Mouse (Mus musculus) spleen, adult 2 months (tissue): Measurements from ENCODE around the gene Nrip1. TPM values are rescaled to one million over a fixed set of nuclear protein-coding genes. Genes with fewer than 3 reads are reported as not detected.

Experiments
- DNase-seq, 2 experiments: peaks; one replicate each; pipeline versions ENCODE4 v3.0.0 to v3.0.0-alpha.2; 2012 to 2021; ENCODE audit warnings: low spot score in 2 of 2, low read depth in 1 of 2
- H3K27ac ChIP-seq: fragments of 200-500 bp; 2 replicates; pipeline ENCODE4 v1.5.1; 2012; ENCODE audit warnings: low read length, inconsistent platforms; ENCODE audit not compliant: insufficient read depth
- H3K27me3 ChIP-seq: fragments of 200-500 bp; 2 replicates; pipeline ENCODE4 v1.6.1; 2012; ENCODE audit warnings: mild to moderate bottlenecking, moderate library complexity, low read length, inconsistent platforms; ENCODE audit not compliant: control insufficient read depth, insufficient read depth
- H3K36me3 ChIP-seq: fragments of 200-500 bp; 2 replicates; pipeline ENCODE4 v1.6.1; 2012; ENCODE audit warnings: mild to moderate bottlenecking, low read length, inconsistent platforms; ENCODE audit not compliant: control insufficient read depth, insufficient read depth
- H3K4me1 ChIP-seq: fragments of 200-500 bp; 2 replicates; pipeline ENCODE4 v1.6.1; 2011; ENCODE audit warnings: inconsistent platforms; ENCODE audit not compliant: control insufficient read depth, insufficient read depth, insufficient read length
- H3K4me3 ChIP-seq: fragments of 200-500 bp; 2 replicates; pipeline ENCODE4 v1.5.1; 2011; ENCODE audit warnings: mild to moderate bottlenecking, inconsistent platforms; ENCODE audit not compliant: insufficient read depth, insufficient read length; ENCODE audit errors: extremely low read depth
- CTCF ChIP-seq: fragments of 200-500 bp; IDR thresholded peaks from 2 replicates; pipeline ENCODE4 v1.5.1; 2011; ENCODE audit warnings: mild to moderate bottlenecking, inconsistent platforms; ENCODE audit not compliant: insufficient read depth, insufficient read length, insufficient replicate concordance; ENCODE audit errors: extremely low read depth
- POLR2A ChIP-seq: fragments of 200-500 bp; IDR thresholded peaks from 2 replicates; pipeline ENCODE4 v1.6.1; 2011; ENCODE audit warnings: low read depth, low read length, inconsistent platforms
- WGBS: fragments of 180-500 bp; shearing (Covaris S2); methylation state at CpG from one replicate; pipeline ENCODE4 v1.1.7; 2018; 5-methylcytosine and 5-hydroxymethylcytosine counted together
- polyA plus RNA-seq: library from polyadenylated mRNA; depleted of rRNA; stranded (reverse); fragments of >200 nt; gene quantifications from 2 replicates; pipeline ENCODE4 v1.2.3, GENCODE M21; 2012

Gene Nrip1
- polyA plus RNA-seq, 1 experiment: 4.5 TPM

DNA sequence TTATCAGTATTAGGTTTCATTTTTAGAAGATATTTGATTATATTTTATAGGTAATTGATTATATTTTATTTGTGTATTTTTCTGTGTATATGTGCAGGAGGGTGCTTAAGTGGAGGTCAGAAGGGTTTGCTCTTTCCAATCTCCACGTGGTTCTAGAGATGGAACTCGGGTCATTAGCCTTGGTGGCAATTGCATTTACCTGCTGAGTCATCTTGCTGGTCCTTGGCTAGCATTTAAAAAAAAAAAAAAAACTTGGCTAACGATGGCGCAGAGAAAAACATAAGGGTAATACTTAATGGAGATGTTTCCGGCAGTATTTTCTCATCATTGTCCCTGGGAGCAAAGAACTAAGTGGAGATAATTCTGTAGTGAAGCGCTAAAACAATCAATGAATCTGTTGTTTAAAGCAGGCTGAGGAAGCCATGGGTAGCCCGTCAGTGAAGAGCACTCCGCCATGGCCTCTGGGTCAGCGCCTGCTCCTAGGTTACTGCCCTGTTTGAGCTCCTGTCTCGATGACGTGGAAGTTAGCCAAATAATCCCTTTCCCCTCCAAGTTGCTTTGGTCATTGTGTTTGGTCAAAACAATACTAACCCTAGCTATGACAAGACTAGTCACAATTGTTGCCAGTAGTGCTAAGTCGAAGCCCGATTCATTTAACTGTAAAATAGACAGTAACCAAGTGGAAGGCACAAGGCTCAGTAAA, 25.8 kb downstream of the Nrip1 start:
- Histone ChIP-seq H3K27ac (no peak overlapping the region), H3K4me3 (no peak overlapping the region), H3K36me3 (peaks cover 1% of the 10 kb centered on the region; the same call in 1 of the 2 replicates), H3K27me3 (no peaks in the 10 kb centered on the region), H3K4me1 (no peaks in the 10 kb centered on the region)
- TF ChIP-seq CTCF: no peak
- no peak for TF ChIP-seq POLR2A
- DNase-seq: no peak
- WGBS: 92% methylated on average over 13 of the region's 13 CpGs

DNA sequence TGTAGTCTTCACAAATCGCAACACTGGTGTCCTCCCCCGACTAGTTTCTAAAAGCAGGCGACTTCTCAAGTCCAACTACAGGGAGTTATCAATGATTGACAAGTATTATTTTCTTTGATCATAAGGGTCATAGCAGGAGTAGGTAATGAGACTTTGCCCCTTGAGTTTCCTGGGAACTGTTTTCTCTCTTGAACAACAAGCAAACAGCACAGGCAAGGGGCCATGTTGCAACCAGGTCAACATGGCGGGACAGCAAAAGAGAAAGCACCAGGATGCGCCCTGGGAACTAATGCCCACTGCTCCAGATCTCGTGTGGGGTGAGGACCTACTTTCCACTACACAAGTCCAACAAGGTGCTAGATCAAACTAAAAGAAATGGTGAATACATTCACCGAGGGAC, 27.3 kb downstream of the Nrip1 start:
- 97% methylated on average over 7 of the region's 7 CpGs for WGBS
- Histone ChIP-seq H3K4me3 (no peak overlapping the region), H3K27me3 (no peaks in the 10 kb centered on the region), H3K36me3 (peaks cover 1% of the 10 kb centered on the region; the same call in 1 of the 2 replicates), H3K4me1 (no peaks in the 10 kb centered on the region), H3K27ac (no peak overlapping the region)
- no peak for DNase-seq
- TF ChIP-seq CTCF (no peak), POLR2A (no peak)

GRCm38 (mm10) chr16:76344761-76345368, 28.8 kb downstream of the Nrip1 start:
- Histone ChIP-seq H3K27me3 (no peaks in the 10 kb centered on the region), H3K36me3 (no peaks in the 10 kb centered on the region), H3K4me1 (no peaks in the 10 kb centered on the region), H3K4me3 (no peak overlapping the region), H3K27ac (no peak overlapping the region)
- TF ChIP-seq CTCF: no peak
- no peak for TF ChIP-seq POLR2A
- WGBS: 95% methylated on average over 3 of the region's 3 CpGs
- DNase-seq: no peak

DNA sequence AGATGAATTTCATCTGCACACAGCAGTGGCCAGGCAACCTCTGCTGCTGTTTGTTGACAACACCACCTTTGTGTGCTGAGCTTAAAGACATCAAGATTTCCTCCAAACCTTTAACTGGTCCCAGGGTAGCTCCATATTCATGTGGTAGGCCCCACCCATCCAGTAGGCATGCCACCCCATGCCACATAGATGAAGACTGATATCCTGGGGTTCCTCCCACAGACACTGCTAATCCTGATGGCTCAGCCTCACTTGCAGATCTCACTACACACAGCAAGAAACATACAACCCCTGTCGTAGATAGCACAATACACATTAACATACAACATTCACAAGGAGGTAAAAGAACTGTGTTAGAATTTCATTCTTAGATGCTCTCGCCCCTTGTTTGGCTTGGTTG, 29.6 kb downstream of the Nrip1 start:
- TF ChIP-seq POLR2A: no peak
- TF ChIP-seq CTCF: no peak
- Histone ChIP-seq H3K27me3 (no peaks in the 10 kb centered on the region), H3K4me1 (no peaks in the 10 kb centered on the region), H3K27ac (no peak overlapping the region), H3K36me3 (no peaks in the 10 kb centered on the region), H3K4me3 (no peak overlapping the region)
- WGBS: 98% methylated on average over 2 of the region's 2 CpGs
- DNase-seq: no peak

DNA sequence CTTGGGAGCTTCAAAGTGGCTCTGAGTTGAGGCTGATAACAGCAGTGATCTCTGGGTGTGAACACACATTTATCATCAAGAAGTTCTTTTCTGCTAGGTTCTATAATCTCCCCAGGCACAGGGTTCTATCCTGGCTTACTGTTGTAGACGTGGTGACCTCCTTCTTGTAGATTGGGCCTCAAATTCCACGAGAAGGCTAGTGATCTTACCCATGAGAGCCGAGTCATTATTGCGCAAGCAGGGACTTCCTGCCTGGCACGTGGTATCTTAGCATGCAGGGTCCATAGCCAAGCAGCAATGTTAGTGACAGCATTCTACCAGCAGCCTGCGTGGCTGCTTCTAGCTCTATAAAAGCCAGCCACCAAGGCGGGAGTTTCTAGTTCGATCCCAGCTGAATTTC, 32.0 kb downstream of the Nrip1 start:
- no peak overlapping the region for H3K27ac ChIP-seq
- no peaks in the 10 kb centered on the region for H3K36me3 ChIP-seq
- DNase-seq: no peak
- TF ChIP-seq CTCF: no peak
- H3K4me1 ChIP-seq: no peaks in the 10 kb centered on the region; the same call in 1 of the 2 replicates
- no peaks in the 10 kb centered on the region for H3K27me3 ChIP-seq
- WGBS: 39% methylated on average over 8 of the region's 8 CpGs
- H3K4me3 ChIP-seq: no peak overlapping the region

- TF ChIP-seq POLR2A (no peak), CTCF (no peak)
- WGBS: 77% methylated on average over 10 of the region's 10 CpGs
- Histone ChIP-seq H3K4me3 (no peak overlapping the region), H3K36me3 (no peaks in the 10 kb centered on the region), H3K27ac (no peak overlapping the region), H3K4me1 (peaks cover 7% of the 10 kb centered on the region; the same call in 1 of the 2 replicates), H3K27me3 (no peaks in the 10 kb centered on the region)
- no peak for DNase-seq
Observed at GRCm38 (mm10) chr16:76339256-76339655, 34.4 kb downstream of the Nrip1 start.

DNA sequence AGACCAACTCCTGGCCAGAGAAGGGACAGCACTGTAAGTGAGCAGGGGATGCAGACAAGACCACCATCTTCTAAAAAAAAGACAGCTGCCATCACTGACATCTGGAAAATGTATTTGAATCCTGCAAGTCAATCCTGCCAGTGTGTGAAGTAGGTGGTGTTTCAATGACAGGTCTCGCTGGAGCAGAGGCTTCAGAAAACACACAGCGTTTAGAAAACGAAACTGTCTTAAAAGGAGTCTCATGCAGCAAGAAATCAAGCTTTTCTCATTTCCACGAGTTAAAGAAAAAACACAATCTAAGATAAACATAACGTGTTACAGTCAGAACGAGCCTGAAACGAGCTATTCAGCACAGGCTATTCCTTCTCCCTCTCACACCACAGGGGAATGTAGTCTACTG, 36.3 kb downstream of the Nrip1 start:
- WGBS: 80% methylated on average over 7 of the region's 7 CpGs
- Histone ChIP-seq H3K36me3 (no peaks in the 10 kb centered on the region), H3K4me1 (peaks cover 7% of the 10 kb centered on the region; the same call in 1 of the 2 replicates), H3K4me3 (no peak overlapping the region), H3K27me3 (no peaks in the 10 kb centered on the region), H3K27ac (no peak overlapping the region)
- TF ChIP-seq CTCF: no peak
- TF ChIP-seq POLR2A: no peak
- no peak for DNase-seq
